Mouse (Mus musculus) ES-E14 (cell line): ENCODE data around the gene Pcif1. TPM values are rescaled to one million over a fixed set of nuclear protein-coding genes. Genes with fewer than 3 reads are reported as not detected.

Experiments used
- DNase-seq: peaks from one replicate; pipeline ENCODE4 v3.0.0-alpha.2; 2013; ENCODE audit warnings: low read depth, low spot score
- H3K27ac ChIP-seq: 2 replicates; pipeline ENCODE4 v1.5.1; 2012; ENCODE audit warnings: low read depth, mild to moderate bottlenecking, low read length, moderate library complexity, mixed read lengths; ENCODE audit not compliant: poor library complexity, insufficient read depth, severe bottlenecking
- H3K36me3 ChIP-seq: 2 replicates; pipeline ENCODE4 v1.6.1; 2012; ENCODE audit warnings: mild to moderate bottlenecking, low read length, moderate library complexity, mixed read lengths; ENCODE audit not compliant: control insufficient read depth, poor library complexity, insufficient read depth, severe bottlenecking
- H3K4me1 ChIP-seq, 2 experiments: fragments of 150-350 bp in 1 of 2; sonication (generic) in 1 of 2; 2 replicates each; pipeline ENCODE4 v1.6.1; 2012; ENCODE audit warnings: low read length in 2 of 2, mild to moderate bottlenecking in 1 of 2, mixed read lengths in 1 of 2; ENCODE audit not compliant: control insufficient read depth in 2 of 2, insufficient read depth in 2 of 2, poor library complexity in 1 of 2
- H3K4me3 ChIP-seq, 2 experiments: fragments of 150-350 bp in 1 of 2; sonication (generic) in 1 of 2; 2 replicates each; pipeline ENCODE4 v1.5.1; 2012; ENCODE audit warnings: low read length in 2 of 2, low read depth in 1 of 2, mild to moderate bottlenecking in 1 of 2, mixed read lengths in 1 of 2; ENCODE audit not compliant: insufficient read depth in 1 of 2, poor library complexity in 1 of 2, severe bottlenecking in 1 of 2
- H3K9ac ChIP-seq: 2 replicates; pipeline ENCODE4 v1.6.1; 2012; ENCODE audit warnings: low read depth, mild to moderate bottlenecking, low read length, mixed read lengths; ENCODE audit not compliant: poor library complexity, insufficient read depth, severe bottlenecking
- H3K9me3 ChIP-seq: fragments of 150-350 bp; sonication (generic); 2 replicates; pipeline ENCODE4 v1.6.1; 2012; ENCODE audit warnings: low read depth, mild to moderate bottlenecking, low read length; ENCODE audit not compliant: control insufficient read depth, insufficient read depth
- CHD2 ChIP-seq: IDR thresholded peaks from 2 replicates; pipeline ENCODE4 v1.6.1; 2014; ENCODE audit warnings: mild to moderate bottlenecking, low read depth, low read length, inconsistent platforms
- HCFC1 ChIP-seq: IDR thresholded peaks from 2 replicates; pipeline ENCODE4 v1.6.1; 2012; ENCODE audit warnings: low read length, inconsistent platforms, borderline replicate concordance; ENCODE audit not compliant: insufficient read depth
- MAFK ChIP-seq: IDR thresholded peaks from 2 replicates; pipeline ENCODE4 v1.6.1; 2014; ENCODE audit warnings: mild to moderate bottlenecking, low read depth, low read length, inconsistent platforms; ENCODE audit not compliant: insufficient read depth
- ZC3H11A ChIP-seq: IDR thresholded peaks from 2 replicates; pipeline ENCODE4 v1.6.1; 2012; ENCODE audit warnings: low read depth, mild to moderate bottlenecking, inconsistent platforms, low read length, borderline replicate concordance
- ZNF384 ChIP-seq: IDR thresholded peaks from 2 replicates; pipeline ENCODE4 v1.6.1; 2012; ENCODE audit warnings: low read depth, low read length, inconsistent platforms
- in situ Hi-C, 2 experiments: fragments of 600-800 bp; cut with MboI; formaldehyde crosslinking; loops; one replicate each; pipeline ENCODE4 v1.15.1; 2025; ENCODE audit warnings: low sequenced_read_pairs in 2 of 2, inconsistent platforms in 1 of 2; ENCODE audit not compliant: unreplicated experiment in 2 of 2
- total RNA-seq: library from RNA; depleted of rRNA; stranded (reverse); fragments of 300-350 nt; gene quantifications from 2 replicates; pipeline ENCODE4 v1.2.3, GENCODE M21; 2012

Gene Pcif1
- total RNA-seq, 1 experiment: 30.4 TPM

DNA sequence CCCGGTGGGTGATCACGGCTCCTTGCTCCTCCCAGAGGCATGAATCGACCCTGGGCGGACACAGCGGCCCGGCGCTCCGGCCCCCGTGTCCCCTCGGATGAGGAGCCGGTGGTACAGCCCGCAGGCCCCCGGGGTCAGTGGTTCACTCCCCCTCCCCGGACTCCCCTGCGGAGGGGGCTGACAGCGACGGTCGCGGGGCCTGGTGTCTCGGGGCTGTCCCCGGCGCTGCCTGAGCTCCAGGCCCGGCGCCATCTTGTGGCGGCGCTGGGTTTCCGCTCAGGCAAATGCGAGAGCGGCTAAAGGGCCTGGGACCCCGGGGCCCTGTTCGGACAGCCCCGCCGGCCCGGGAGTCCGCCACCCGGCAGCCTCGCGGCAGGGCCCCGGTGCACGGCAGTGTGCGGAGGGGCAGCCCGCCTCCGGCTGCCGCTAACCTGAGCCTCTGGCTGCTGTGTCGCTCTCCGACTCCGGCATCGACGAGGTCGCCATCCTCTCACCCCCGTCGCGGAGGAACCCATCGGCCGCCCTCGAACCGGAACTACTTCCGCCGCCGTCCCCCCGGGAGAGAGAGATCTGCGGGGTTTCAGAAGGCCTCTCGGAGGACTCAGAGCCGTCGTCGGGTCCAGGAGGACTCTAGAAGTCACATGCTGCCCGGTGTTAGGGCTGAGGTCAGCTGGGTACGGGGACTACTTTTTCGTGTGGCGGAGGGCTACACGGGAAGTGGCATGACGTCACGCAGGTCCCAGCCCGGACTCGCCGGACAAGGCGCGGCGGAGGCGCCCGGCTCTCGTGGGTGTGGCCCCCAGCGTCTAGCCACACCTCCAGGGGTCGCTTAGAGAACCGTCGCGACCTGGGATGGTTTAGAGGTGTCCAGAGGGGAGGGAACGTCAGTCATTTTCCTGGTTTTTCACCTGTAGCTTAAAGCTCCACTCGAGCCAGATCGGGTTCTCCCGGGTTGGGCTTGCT lies 32.3 kb downstream of the Pcif1 start, which contains the start of gene Zfp335:
Gene Zfp335, minus strand, starts transcription at position 672 of the 963 bp plus-strand sequence.
- H3K4me1 ChIP-seq: peaks cover 4 to 15% of the 10 kb centered on the region in 2 experiments; a peak in 3 of 4 replicates
- no peaks in the 10 kb centered on the region for H3K9me3 ChIP-seq
- H3K27ac ChIP-seq: peak within 1 kb of the TSS; percentile 99
- peak within 1 kb of the TSS; percentile 97 for H3K9ac ChIP-seq
- in situ Hi-C loops: no loop called here
- peaks cover 24% of the 10 kb centered on the region for H3K36me3 ChIP-seq
- peak within 1 kb of the TSS; percentile 92 to 96 for H3K4me3 ChIP-seq
- TF ChIP-seq MAFK (no peak), ZNF384 (no peak), HCFC1 (peak; percentile 68), CHD2 (peak; percentile 66)
- peak; percentile 86 for DNase-seq

DNA sequence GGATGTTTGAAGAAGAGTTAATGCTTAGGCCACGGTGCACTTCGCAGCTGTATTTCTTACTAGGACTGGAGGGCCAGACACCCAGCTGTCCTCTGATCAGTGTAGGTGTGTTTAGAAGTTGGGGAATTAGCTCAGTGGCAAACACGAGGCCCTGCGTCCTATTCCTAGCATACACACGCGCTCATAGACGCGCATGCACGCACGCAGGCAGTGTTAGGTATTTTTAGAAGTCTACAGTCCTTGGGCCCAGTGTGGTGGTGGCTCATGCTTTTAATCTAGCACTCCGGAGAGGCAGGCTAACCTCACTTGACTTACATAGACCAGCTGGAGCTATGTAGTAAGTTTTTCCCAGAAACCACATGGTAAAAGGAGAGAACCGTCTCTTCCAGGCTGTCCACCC lies 33.0 kb downstream of the Pcif1 start:
- no peak for DNase-seq
- H3K9ac ChIP-seq: peak overlapping the region; percentile 97
- peaks cover 6 to 21% of the 10 kb centered on the region in 2 experiments; a peak in 3 of 4 replicates for H3K4me1 ChIP-seq
- H3K9me3 ChIP-seq: no peaks in the 10 kb centered on the region
- in situ Hi-C loops: no loop called here
- peak overlapping the region; percentile 92 to 96 for H3K4me3 ChIP-seq
- TF ChIP-seq ZC3H11A (no peak), CHD2 (no peak), HCFC1 (no peak), ZNF384 (no peak), MAFK (no peak)
- peaks cover 20% of the 10 kb centered on the region for H3K36me3 ChIP-seq
- H3K27ac ChIP-seq: peak overlapping the region; percentile 54

DNA sequence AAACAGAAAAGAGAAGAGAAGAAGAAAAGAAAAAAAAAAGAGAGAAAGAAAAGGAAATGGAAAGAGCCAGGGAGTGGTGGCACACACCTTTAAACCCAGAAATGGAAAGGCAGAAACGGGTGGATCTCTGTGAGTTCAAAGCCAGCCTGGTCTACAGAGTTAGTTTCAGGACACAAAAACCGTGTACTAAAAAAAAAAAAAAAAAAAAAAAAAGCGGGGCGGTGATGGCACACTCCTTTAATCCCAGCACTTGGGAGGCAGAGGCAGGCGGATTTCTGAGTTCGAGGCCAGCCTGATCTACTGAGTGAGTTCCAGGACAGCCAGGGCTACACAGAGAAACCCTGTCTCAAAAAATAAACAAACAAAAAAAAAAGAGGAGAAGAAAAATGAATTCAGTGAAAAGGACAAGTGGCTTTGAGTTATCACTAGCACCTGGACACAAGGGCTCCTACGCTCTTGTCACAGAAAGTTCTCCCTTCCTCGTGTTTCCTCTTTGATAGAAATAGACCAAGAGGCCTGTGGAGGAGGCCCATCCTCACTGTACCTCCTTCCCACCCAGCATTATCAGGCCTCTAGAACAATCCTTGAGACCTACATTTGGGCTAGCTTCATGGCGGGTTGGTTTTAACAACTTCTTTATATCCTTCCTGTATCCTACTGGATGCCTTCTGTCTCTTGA lies 33.8 kb downstream of the Pcif1 start:
- in situ Hi-C loops: no loop called here
- Histone ChIP-seq H3K27ac (no peak overlapping the region), H3K36me3 (peaks cover 12% of the 10 kb centered on the region), H3K4me3 (peak overlapping the region; percentile 92 to 96; a peak in 2 of 4 replicates), H3K4me1 (peaks cover 6 to 25% of the 10 kb centered on the region in 2 experiments; a peak in 3 of 4 replicates), H3K9me3 (no peaks in the 10 kb centered on the region), H3K9ac (peak overlapping the region; percentile 97; the same call in 1 of the 2 replicates)
- DNase-seq: no peak
- TF ChIP-seq MAFK: no peak
- TF ChIP-seq HCFC1: no peak
- no peak for TF ChIP-seq ZNF384
- no peak for TF ChIP-seq ZC3H11A
- no peak for TF ChIP-seq CHD2

DNA sequence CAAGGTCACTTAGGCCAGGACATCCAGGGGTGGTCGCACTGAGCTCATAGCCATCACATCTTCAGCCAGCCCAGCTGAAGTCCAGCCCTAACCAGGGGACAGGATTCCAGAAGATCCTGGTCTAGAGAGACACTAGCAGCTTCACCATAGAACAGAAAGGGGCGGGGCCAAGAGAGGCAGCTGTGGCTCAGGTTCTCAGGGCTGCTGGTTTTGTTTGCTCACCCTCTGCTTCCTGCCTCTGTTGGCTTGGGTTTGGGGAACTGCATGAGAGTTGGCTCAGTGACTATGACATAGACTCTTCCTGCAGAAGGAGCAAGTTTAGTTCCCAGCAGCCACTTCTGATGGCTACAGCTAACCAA lies 34.3 kb downstream of the Pcif1 start:
- no peak for TF ChIP-seq ZC3H11A
- no peak for TF ChIP-seq MAFK
- no peak for TF ChIP-seq HCFC1
- no peak for TF ChIP-seq CHD2
- no peak for TF ChIP-seq ZNF384
- H3K9me3 ChIP-seq: no peaks in the 10 kb centered on the region
- no peak overlapping the region; a peak in 1 of 4 replicates for H3K4me3 ChIP-seq
- H3K9ac ChIP-seq: no peak overlapping the region; the same call in 1 of the 2 replicates
- peaks cover 7% of the 10 kb centered on the region for H3K36me3 ChIP-seq
- peaks cover 6 to 29% of the 10 kb centered on the region in 2 experiments; a peak in 3 of 4 replicates for H3K4me1 ChIP-seq
- no peak overlapping the region for H3K27ac ChIP-seq
- peak; percentile 28 for DNase-seq
- in situ Hi-C loops: no loop called here
